Mouse (Mus musculus): ENCODE results near the gene Zfp248. TPM values are rescaled to one million over a fixed set of nuclear protein-coding genes. Genes with fewer than 3 reads are reported as not detected.

Zfp248 gene
- total RNA-seq (2014; fragmentation: Nextera tagmentation): 12.3 and 12.7 TPM in 2 replicates
- total RNA-seq (2017): 5.5 and 6.0 TPM in 2 replicates
- 0.58 and 0.65 TPM in 2 replicates for polyA plus RNA-seq (2012)

- ATAC-seq (ENCODE audit: extremely low read depth, insufficient number of reproducible peaks, low FRiP score, poor library complexity, severe bottlenecking): peak; percentile 96
- no peak for TF ChIP-seq POLR2AphosphoS5 (IDR thresholded peaks at IDR 0.05; ENCODE audit: insufficient replicate concordance, low read depth, low read length)
- TF ChIP-seq CTCF (IDR thresholded peaks at IDR 0.05; ENCODE audit: low read depth, low read length): no peak
- TF ChIP-seq GATA2 (IDR thresholded peaks at IDR 0.05; ENCODE audit: borderline replicate concordance, low read depth, low read length): no peak
- TF ChIP-seq GATA1 (IDR thresholded peaks at IDR 0.05; ENCODE audit: borderline replicate concordance, low read length): no peak
- TF ChIP-seq TAL1 (conservative IDR thresholded peaks at IDR 0.05; ENCODE audit: low read depth, low read length): no peak
- H3K27me3 ChIP-seq (ENCODE audit: insufficient read depth, low read length): no peaks in the 10 kb centered on the region
Measured at GRCm38 (mm10) chr6:118455042-118455631, at the start of gene Zfp248. TSS of gene Zfp248 (minus strand) at chr6:118455528.

DNA sequence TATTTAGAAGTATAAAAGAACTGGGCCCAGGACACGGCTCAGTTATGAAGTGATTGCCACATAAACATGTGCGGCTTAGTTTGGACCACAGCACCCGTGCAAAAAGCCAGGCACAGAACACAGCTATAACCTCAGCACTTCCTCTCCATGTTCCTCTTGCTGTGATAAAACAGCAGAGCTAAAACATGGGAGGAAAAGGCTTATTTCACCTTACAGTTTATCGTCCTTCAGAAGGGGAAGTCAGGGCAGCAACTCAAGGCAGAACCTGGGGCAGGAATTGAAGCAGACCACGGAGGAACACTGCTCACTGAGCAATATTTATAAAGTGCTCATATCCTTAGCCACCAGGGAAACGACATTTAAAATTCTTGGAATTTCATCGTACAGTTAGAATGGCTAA lies 43.7 kb upstream of the Zfp248 start:
- ATAC-seq (ENCODE audit: extremely low read depth, insufficient number of reproducible peaks, low FRiP score, poor library complexity, severe bottlenecking): no peak
- Histone ChIP-seq H3K9me3 (replicated peaks) (no peaks in the 10 kb centered on the region), H3K36me3 (replicated peaks) (peaks cover 24% of the 10 kb centered on the region), H3K4me1 (ENCODE audit: insufficient read depth, low read depth, low read length) (no peaks in the 10 kb centered on the region), H3K4me3 (ENCODE audit: low read depth, low read length) (no peak overlapping the region), H3K27me3 (ENCODE audit: insufficient read depth, low read length) (no peaks in the 10 kb centered on the region)
- TF ChIP-seq POLR2AphosphoS5 (IDR thresholded peaks at IDR 0.05; ENCODE audit: insufficient replicate concordance, low read depth, low read length) (no peak), GATA1 (IDR thresholded peaks at IDR 0.05; ENCODE audit: borderline replicate concordance, low read length) (no peak), CTCF (IDR thresholded peaks at IDR 0.05; ENCODE audit: low read depth, low read length) (no peak), GATA2 (IDR thresholded peaks at IDR 0.05; ENCODE audit: borderline replicate concordance, low read depth, low read length) (no peak), TAL1 (conservative IDR thresholded peaks at IDR 0.05; ENCODE audit: low read depth, low read length) (no peak)
- no peak for DNase-seq (ENCODE audit: low spot score)

More at GRCm38 (mm10) chr6:118455042-118455631, at the start of gene Zfp248:
- Histone ChIP-seq H3K4me1 (ENCODE audit: insufficient read depth, low read depth, low read length) (peaks cover 23% of the 10 kb centered on the region), H3K4me3 (ENCODE audit: low read depth, low read length) (peak within 1 kb of the TSS; percentile 86), H3K9me3 (replicated peaks) (no peaks in the 10 kb centered on the region), H3K36me3 (replicated peaks) (peaks cover 17% of the 10 kb centered on the region)
- peak; percentile 76 for DNase-seq (ENCODE audit: low spot score)

DNA sequence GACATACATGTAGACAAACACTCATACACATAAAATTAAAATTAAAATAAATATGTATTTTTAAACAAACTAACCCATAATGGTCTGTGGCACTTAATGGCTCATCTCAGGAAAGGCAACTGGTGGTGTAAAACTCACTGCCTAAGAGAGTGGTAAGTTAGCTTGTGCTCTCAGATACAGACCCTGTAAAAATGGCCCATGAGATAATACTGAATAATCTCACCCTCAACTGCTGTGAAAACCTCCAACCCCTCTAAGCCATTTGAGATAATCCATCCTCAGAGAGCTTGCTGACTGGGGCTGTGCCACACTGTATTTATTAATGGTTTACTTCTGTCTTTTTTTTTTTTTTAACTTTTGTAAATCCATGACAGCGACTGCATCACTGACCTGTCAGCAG lies 26.8 kb upstream of the Zfp248 start:
- ATAC-seq (ENCODE audit: extremely low read depth, insufficient number of reproducible peaks, low FRiP score, poor library complexity, severe bottlenecking): no peak

GRCm38 (mm10) chr6:118478957-118479708 lies 23.8 kb upstream of the Zfp248 start, which contains the start of gene Zfp9:
TSS of gene Zfp9 (minus strand) at chr6:118479320.
- Histone ChIP-seq H3K4me3 (ENCODE audit: low read depth, low read length) (no peak within 1 kb of the TSS), H3K4me1 (ENCODE audit: insufficient read depth, low read depth, low read length) (no peaks in the 10 kb centered on the region), H3K9me3 (replicated peaks) (no peaks in the 10 kb centered on the region), H3K36me3 (replicated peaks) (no peaks in the 10 kb centered on the region), H3K27me3 (ENCODE audit: insufficient read depth, low read length) (peaks cover 7% of the 10 kb centered on the region; the same call in 1 of the 2 replicates)
- no peak for DNase-seq (ENCODE audit: low spot score)
- TF ChIP-seq TAL1 (conservative IDR thresholded peaks at IDR 0.05; ENCODE audit: low read depth, low read length): no peak
- TF ChIP-seq POLR2AphosphoS5 (IDR thresholded peaks at IDR 0.05; ENCODE audit: insufficient replicate concordance, low read depth, low read length): no peak
- no peak for TF ChIP-seq GATA1 (IDR thresholded peaks at IDR 0.05; ENCODE audit: borderline replicate concordance, low read length)
- no peak for TF ChIP-seq CTCF (IDR thresholded peaks at IDR 0.05; ENCODE audit: low read depth, low read length)
- TF ChIP-seq GATA2 (IDR thresholded peaks at IDR 0.05; ENCODE audit: borderline replicate concordance, low read depth, low read length): no peak
- ATAC-seq (ENCODE audit: extremely low read depth, insufficient number of reproducible peaks, low FRiP score, poor library complexity, severe bottlenecking): no peak

More for the DNA sequence above, 26.8 kb upstream of the Zfp248 start:
- Histone ChIP-seq H3K9me3 (replicated peaks) (no peaks in the 10 kb centered on the region), H3K27me3 (ENCODE audit: insufficient read depth, low read length) (peaks cover 7% of the 10 kb centered on the region; the same call in 1 of the 2 replicates), H3K36me3 (replicated peaks) (no peaks in the 10 kb centered on the region), H3K4me3 (ENCODE audit: low read depth, low read length) (no peak overlapping the region), H3K4me1 (ENCODE audit: insufficient read depth, low read depth, low read length) (no peaks in the 10 kb centered on the region)
- DNase-seq (ENCODE audit: low spot score): no peak
- no peak for TF ChIP-seq TAL1 (conservative IDR thresholded peaks at IDR 0.05; ENCODE audit: low read depth, low read length)
- TF ChIP-seq POLR2AphosphoS5 (IDR thresholded peaks at IDR 0.05; ENCODE audit: insufficient replicate concordance, low read depth, low read length): no peak

- no peak for TF ChIP-seq GATA2 (IDR thresholded peaks at IDR 0.05; ENCODE audit: borderline replicate concordance, low read depth, low read length)
- TF ChIP-seq GATA1 (IDR thresholded peaks at IDR 0.05; ENCODE audit: borderline replicate concordance, low read length): no peak
- ATAC-seq (ENCODE audit: extremely low read depth, insufficient number of reproducible peaks, low FRiP score, poor library complexity, severe bottlenecking): no peak
- Histone ChIP-seq H3K27me3 (ENCODE audit: insufficient read depth, low read length) (peaks cover 7% of the 10 kb centered on the region; the same call in 1 of the 2 replicates), H3K36me3 (replicated peaks) (no peaks in the 10 kb centered on the region), H3K4me3 (ENCODE audit: low read depth, low read length) (no peak overlapping the region), H3K4me1 (ENCODE audit: insufficient read depth, low read depth, low read length) (no peaks in the 10 kb centered on the region), H3K9me3 (replicated peaks) (no peaks in the 10 kb centered on the region)
- no peak for DNase-seq (ENCODE audit: low spot score)
Measured at GRCm38 (mm10) chr6:118477875-118478785, 22.8 kb upstream of the Zfp248 start.
